Mouse (Mus musculus) thymus, adult 2 months (tissue): ENCODE results near the gene Hipk4. TPM values are rescaled to one million over a fixed set of nuclear protein-coding genes. Genes with fewer than 3 reads are reported as not detected.
A peak's percentile ranks its signal among the peaks of the same experiment; 100 is the strongest.

Experiments
- DNase-seq: peaks from one replicate; pipeline ENCODE4 v3.0.0; 2021
- H3K27ac ChIP-seq: fragments of 200-500 bp; 2 replicates; pipeline ENCODE4 v1.5.1; 2012; ENCODE audit warnings: low read length, control low read depth; ENCODE audit not compliant: control insufficient read depth, insufficient read depth
- H3K27me3 ChIP-seq: fragments of 200-500 bp; 2 replicates; pipeline ENCODE4 v1.6.1; 2012; ENCODE audit warnings: mild to moderate bottlenecking, low read length, moderate library complexity, mixed read lengths; ENCODE audit not compliant: control insufficient read depth, insufficient read depth
- H3K36me3 ChIP-seq: fragments of 200-500 bp; 2 replicates; pipeline ENCODE4 v1.6.1; 2012; ENCODE audit warnings: mild to moderate bottlenecking, low read length, moderate library complexity; ENCODE audit not compliant: control insufficient read depth, insufficient read depth
- H3K4me1 ChIP-seq: fragments of 200-500 bp; replicated peaks from 2 replicates; pipeline ENCODE4 v1.6.1; 2012; ENCODE audit warnings: low read length; ENCODE audit not compliant: control insufficient read depth, insufficient read depth
- H3K4me3 ChIP-seq: fragments of 200-500 bp; 2 replicates; pipeline ENCODE4 v1.5.1; 2012; ENCODE audit warnings: mild to moderate bottlenecking, low read length, control low read depth, moderate library complexity; ENCODE audit not compliant: control insufficient read depth, insufficient read depth
- CTCF ChIP-seq: fragments of 200-500 bp; IDR thresholded peaks from 2 replicates; pipeline ENCODE4 v1.5.1; 2012; ENCODE audit warnings: mild to moderate bottlenecking, control low read depth, low read length, moderate library complexity, borderline replicate concordance; ENCODE audit not compliant: control insufficient read depth, poor library complexity, insufficient read depth; ENCODE audit errors: extremely low read depth
- POLR2A ChIP-seq: fragments of 200-500 bp; IDR thresholded peaks from 2 replicates; pipeline ENCODE4 v1.6.1; 2012; ENCODE audit warnings: mild to moderate bottlenecking, low read length, control low read depth, moderate library complexity; ENCODE audit not compliant: control insufficient read depth, poor library complexity, insufficient read depth; ENCODE audit errors: extremely low read depth
- WGBS: fragments of 180-500 bp; shearing (Covaris S2); methylation state at CpG from one replicate; pipeline ENCODE4 v1.1.7; 2018; 5-methylcytosine and 5-hydroxymethylcytosine counted together
- polyA plus RNA-seq: library from polyadenylated mRNA; depleted of rRNA; stranded (reverse); fragments of >200 nt; gene quantifications from 2 replicates; pipeline ENCODE4 v1.2.3, GENCODE M21; 2012

The Hipk4 gene
- polyA plus RNA-seq, 1 experiment = 1.3 TPM

DNA sequence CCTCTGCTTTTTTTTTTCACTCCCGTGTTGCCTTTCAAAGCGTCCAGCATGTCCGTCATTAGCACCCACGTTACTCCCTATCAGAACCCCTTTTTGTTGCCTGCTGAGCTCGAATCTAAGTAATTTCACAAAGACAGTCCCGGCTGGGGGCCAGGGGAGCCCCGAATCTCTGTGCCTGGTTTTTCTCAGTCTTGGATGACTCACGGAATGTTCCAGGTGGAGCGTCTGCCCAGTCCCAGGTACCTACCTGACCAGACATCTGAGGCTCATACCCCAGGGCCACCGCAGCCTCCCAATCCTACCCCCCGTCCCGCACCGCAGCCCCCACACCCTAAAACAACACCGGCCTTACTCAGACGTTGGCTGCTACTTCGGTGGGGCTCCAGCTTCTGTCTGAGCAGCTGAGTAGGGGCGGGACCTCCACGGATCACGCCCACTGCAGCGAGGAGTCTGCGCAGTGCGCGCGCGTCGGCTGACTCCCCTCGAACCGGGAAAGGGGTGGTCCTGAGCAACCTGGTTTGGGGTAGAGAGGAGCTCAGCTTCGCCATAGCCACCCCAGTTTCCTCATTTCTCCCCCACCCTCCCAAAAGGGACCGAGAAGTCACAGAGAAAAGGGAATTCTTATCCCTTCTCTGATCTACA is 19.4 kb downstream of the Hipk4 start:
- H3K4me1 ChIP-seq = peaks cover 34% of the 10 kb centered on the region
- DNase-seq = peak; percentile 96
- peak overlapping the region; percentile 81 for H3K4me3 ChIP-seq
- peak overlapping the region; percentile 91 for H3K27ac ChIP-seq
- TF ChIP-seq CTCF (0 out of 2 replicates have a peak, but pooled peaks have one; percentile 40), POLR2A (peak; percentile 89)
- no peaks in the 10 kb centered on the region for H3K27me3 ChIP-seq
- 2% methylated on average over 30 of the region's 30 CpGs for WGBS
- H3K36me3 ChIP-seq = peaks cover 7% of the 10 kb centered on the region; the same call in 1 of the 2 replicates

DNA sequence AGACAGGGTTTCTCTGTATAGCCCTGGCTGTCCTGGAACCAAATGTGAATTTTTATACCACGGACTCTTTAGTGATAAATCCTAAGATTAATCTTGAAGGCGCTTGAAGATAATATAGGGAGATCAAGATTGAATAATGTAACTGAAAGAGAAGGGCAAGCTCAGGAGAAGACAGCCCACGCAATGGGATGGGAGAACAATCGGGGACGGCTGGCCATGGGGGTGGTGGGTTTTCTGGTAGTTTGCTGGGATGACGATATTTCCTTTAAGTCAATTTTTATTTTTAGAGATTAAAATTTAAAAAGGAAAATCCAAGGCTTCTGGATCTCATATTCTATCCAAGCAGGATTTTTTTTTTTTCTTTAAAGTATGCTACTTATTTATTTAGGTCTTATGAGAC is 20.0 kb downstream of the Hipk4 start:
- no peak for TF ChIP-seq POLR2A
- H3K27me3 ChIP-seq = no peaks in the 10 kb centered on the region
- WGBS = 49% methylated on average over 6 of the region's 6 CpGs
- no peak overlapping the region for H3K27ac ChIP-seq
- H3K36me3 ChIP-seq = 0 out of 2 replicates have a peak, but pooled peaks cover 6% of the 10 kb centered on the region
- no peak for DNase-seq
- no peak overlapping the region for H3K4me3 ChIP-seq
- H3K4me1 ChIP-seq = peaks cover 34% of the 10 kb centered on the region

GRCm38 (mm10) chr7:27543851-27544250 is 20.8 kb downstream of the Hipk4 start:
- Histone ChIP-seq H3K4me3 (no peak overlapping the region), H3K27me3 (no peaks in the 10 kb centered on the region), H3K27ac (no peak overlapping the region), H3K4me1 (peaks cover 34% of the 10 kb centered on the region), H3K36me3 (0 out of 2 replicates have a peak, but pooled peaks cover 6% of the 10 kb centered on the region)
- no peak for DNase-seq
- TF ChIP-seq POLR2A (no peak), CTCF (no peak)
- 94% methylated on average over 4 of the region's 4 CpGs for WGBS

DNA sequence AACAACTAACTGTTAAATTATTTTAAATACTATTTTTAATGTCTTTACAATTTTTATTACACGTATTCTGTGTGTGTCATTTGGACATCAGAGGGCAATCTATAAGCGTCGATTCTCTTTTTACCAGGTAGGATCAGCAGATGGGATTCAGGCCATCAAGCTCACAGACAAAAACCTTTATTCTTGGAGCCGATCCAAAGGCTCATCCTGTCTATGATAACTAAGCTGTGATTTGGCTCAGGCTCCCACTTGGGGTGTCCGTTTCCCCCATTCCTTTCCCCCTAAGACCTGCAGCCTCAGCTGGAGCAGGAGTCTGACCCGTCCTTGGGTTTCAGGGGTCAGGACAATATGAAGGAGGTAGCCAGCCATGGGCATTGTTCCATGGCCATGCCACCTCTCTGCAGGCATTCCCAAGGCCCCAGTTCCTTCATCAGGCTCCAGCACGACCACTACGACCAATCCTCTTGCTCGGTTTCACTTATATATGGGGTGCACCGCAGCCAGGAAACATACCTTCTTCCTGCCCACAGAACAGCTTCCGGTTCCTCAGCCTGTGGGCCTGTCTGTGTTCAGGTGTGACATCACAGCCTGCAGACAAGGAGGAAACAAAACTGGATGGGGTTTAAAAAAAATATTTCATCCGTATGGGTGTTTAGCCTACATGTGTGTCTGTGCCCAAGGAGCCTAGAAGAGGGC is 21.8 kb downstream of the Hipk4 start:
- Histone ChIP-seq H3K27me3 (no peaks in the 10 kb centered on the region), H3K27ac (peak overlapping the region; percentile 97), H3K4me3 (peak overlapping the region; percentile 57), H3K4me1 (peaks cover 34% of the 10 kb centered on the region), H3K36me3 (no peaks in the 10 kb centered on the region)
- peak; percentile 59; the same call in 1 of the 2 replicates for TF ChIP-seq POLR2A
- TF ChIP-seq CTCF = peak; percentile 31; the same call in 1 of the 2 replicates
- peak; percentile 78 for DNase-seq
- WGBS = 34% methylated on average over 12 of the region's 12 CpGs

GRCm38 (mm10) chr7:27549597-27549996 is 26.5 kb downstream of the Hipk4 start:
- WGBS = 62% methylated on average over 6 of the region's 6 CpGs

GRCm38 (mm10) chr7:27552070-27552469 is 29.0 kb downstream of the Hipk4 start:
- H3K4me1 ChIP-seq = peaks cover 6% of the 10 kb centered on the region; the same call in 1 of the 2 replicates
- no peaks in the 10 kb centered on the region for H3K27me3 ChIP-seq
- no peak for DNase-seq
- H3K36me3 ChIP-seq = no peaks in the 10 kb centered on the region
- no peak for TF ChIP-seq POLR2A
- TF ChIP-seq CTCF = no peak
- H3K27ac ChIP-seq = no peak overlapping the region
- no peak overlapping the region for H3K4me3 ChIP-seq
- 61% methylated on average over 5 of the region's 5 CpGs for WGBS

More at GRCm38 (mm10) chr7:27549597-27549996, 26.5 kb downstream of the Hipk4 start:
- Histone ChIP-seq H3K27ac (no peak overlapping the region), H3K36me3 (no peaks in the 10 kb centered on the region), H3K27me3 (no peaks in the 10 kb centered on the region), H3K4me3 (no peak overlapping the region), H3K4me1 (peaks cover 19% of the 10 kb centered on the region)
- DNase-seq = no peak
- TF ChIP-seq CTCF (no peak), POLR2A (no peak)
